Mouse (Mus musculus): ENCODE results near the gene Ptgs2. TPM values are rescaled to one million over a fixed set of nuclear protein-coding genes. Genes with fewer than 3 reads are reported as not detected.

Ptgs2 gene
- total RNA-seq (2021), result 10 to 100 TPM; 15.9 to 17.4 TPM

GRCm38 (mm10) chr1:150099790-150100333 lies at the start of gene Ptgs2:
Ptgs2 (plus strand) TSS chr1:150100031.
- intact Hi-C loops (cut with DNase I), result loop anchor here (2.0 kb wide), 1 partner anchor 233 kb away; no protein-coding TSS in a partner anchor
- DNase-seq (ENCODE audit: low spot score in 2 of 2), result peak; percentile 52 to 70

DNA sequence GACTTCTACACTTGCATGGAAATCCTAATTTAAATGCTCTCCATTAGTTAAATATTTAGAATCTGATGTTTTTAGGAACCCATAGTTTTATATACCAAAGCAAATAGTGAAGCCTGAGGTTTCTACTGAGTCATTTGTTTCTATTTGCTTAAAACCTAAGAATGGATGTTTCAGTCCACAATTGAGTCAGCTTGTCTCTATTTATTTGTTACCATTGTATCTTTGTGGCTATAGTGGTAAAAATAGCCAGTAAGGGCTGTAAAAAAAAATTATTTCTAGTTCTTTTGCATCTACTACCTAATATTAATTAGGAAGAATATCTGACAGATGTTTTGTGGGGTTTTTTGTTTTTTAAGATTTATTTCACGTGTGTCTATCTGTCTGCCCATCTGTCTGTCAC lies 49.6 kb upstream of the Ptgs2 start:
- intact Hi-C loops (cut with DNase I), result no loop called here
- DNase-seq (ENCODE audit: low spot score in 2 of 2), result no peak

DNA sequence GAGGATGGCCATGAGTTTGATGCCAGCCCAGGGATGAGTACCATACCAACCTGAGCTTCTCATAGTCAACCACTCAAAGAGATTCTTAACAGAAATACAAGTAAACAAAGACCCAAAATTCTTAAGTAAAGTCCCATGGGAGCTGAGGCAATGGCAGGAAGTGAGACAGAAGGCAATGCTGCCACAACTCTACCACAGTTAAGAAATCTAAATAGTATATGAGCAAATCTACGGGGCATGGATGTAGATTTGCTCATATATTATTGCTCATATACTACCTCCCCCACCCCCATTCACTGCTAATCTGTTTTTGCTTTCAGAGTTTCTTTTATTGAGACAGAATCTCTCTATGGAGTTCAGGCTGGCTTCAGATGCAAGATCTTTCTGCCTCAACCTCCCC lies 34.1 kb upstream of the Ptgs2 start:
- no peak for DNase-seq (ENCODE audit: low spot score in 2 of 2)
- intact Hi-C loops (cut with DNase I), result no loop called here

- DNase-seq (ENCODE audit: low spot score in 2 of 2), result no peak
- intact Hi-C loops (cut with DNase I), result no loop called here
These were observed 27.0 kb upstream of the Ptgs2 start for GRCm38 (mm10) chr1:150072880-150073279.

DNA sequence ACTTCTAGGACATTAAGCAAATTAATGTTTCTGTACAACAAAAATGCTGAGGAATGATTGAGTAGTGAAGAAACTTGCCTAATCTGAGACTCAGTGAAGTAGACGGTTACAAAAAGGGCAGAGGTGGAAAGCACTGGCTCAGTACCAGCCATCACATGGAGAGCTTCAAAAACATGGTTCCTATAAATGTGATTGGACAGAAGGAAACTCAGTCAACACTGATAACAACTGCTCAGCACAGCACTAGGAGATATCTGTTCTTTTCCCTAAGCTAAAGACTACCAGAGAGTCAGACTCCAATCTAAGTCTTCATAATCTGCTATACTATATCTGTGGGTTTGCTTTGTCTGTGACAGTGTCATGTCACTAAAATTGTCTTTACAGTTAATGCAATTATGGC lies 25.2 kb upstream of the Ptgs2 start:
- intact Hi-C loops (cut with DNase I), result no loop called here
- DNase-seq (ENCODE audit: low spot score in 2 of 2), result no peak

DNA sequence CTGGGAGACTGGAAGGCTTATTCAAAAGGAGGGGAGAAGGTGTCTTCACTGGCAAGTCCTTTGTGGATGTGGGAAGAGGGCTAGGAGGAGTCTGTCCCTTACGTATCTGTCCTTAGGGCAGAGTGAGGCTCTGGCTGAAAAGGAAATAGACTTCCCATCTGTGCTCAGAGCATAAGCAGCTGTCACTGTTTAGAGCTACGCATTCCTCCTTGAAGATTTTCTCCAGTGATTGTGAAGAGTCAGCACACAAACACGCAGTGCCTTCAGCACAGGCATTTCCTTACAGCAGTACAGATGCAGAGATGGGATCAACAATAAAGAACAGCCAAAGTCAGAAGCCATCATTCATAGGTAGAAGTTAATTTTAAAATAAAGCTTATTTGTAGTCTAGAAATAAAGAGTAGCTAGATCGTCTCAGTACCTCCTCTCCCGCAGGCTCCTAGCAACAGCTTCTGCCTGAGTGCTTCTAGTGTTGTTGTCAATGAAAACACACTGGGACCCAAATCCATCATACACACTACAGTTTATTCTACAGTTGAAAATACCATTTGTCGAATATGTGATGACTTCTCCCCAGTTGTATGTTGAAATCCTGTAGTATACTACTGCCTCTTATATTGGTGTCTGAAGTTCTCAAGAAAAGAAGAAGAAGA lies 10.7 kb upstream of the Ptgs2 start:
- peak; percentile 31 to 50 for DNase-seq (ENCODE audit: low spot score in 2 of 2)
- intact Hi-C loops (cut with DNase I), result no loop called here

DNA sequence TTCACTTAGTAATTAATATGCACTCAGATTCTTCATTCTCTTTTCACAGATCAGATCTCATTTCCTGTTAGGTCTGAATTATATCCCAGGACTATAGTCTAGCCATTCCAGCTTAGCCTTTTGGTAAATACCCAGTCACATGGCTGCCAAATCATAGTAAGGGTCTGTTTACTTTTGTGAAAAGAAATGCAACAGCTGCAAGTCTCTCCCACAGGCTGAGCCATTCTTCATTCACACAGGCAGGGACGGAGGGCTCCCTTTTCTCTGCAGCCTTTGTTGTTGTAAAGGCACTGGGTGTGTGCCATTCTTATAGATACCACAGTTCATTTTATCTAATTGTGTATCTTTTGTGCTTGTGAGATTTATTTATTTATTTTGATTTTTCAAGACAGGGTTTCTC lies 9.6 kb upstream of the Ptgs2 start:
- intact Hi-C loops (cut with DNase I), result no loop called here
- no peak for DNase-seq (ENCODE audit: low spot score in 2 of 2)

- DNase-seq (ENCODE audit: low spot score in 2 of 2), result no peak
- intact Hi-C loops (cut with DNase I), result loop anchor here (2.0 kb wide), 1 partner anchor 160 kb away; no protein-coding TSS in a partner anchor
These were observed 2.8 kb upstream of the Ptgs2 start for GRCm38 (mm10) chr1:150097036-150097435.

DNA sequence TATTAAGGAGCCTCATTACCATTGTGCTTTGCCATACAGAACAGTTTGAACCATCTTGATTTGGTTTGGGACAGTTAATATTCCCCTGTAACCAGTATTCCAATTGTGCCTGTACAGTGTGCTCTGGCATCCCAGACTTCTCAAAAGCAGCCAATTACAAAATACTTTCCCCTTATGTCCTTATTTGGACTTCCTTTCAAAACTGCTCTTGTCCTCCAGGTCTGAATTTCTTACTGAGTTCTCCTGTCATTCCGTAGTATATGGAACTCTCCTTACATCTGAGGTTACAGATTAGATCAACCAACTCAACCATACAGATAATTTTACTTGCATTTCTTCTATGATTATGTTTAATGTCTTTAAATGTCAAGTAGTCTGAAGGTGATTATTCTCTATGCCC lies 2.1 kb upstream of the Ptgs2 start:
- no peak for DNase-seq (ENCODE audit: low spot score in 2 of 2)
- intact Hi-C loops (cut with DNase I), result loop anchor here (2.0 kb wide), 2 partner anchors 159 to 231 kb away; no protein-coding TSS in a partner anchor

DNA sequence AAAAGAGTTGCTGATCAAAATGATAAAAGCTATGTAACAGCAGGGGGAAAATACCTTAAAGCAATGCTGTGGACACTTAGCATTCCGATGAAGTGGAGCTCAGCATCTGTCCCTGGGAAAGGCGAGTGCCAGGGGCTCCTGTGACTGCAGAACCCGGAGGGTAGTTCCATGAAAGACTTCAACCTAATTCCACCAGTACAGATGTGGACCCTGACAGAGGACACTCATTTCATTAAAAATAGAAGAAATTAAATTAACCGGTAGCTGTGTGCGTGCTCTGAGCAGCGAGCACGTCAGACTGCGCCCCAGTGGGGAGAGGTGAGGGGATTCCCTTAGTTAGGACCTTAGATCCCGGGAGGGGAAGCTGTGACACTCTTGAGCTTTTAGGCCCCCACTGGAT lies 457 bp upstream of the Ptgs2 start:
- intact Hi-C loops (cut with DNase I), result loop anchor here (2.0 kb wide), 1 partner anchor 233 kb away; no protein-coding TSS in a partner anchor
- DNase-seq (ENCODE audit: low spot score in 2 of 2), result no peak

- intact Hi-C loops (cut with DNase I), result no loop called here
- peak in 1 of 2 experiments; percentile 45 for DNase-seq (ENCODE audit: low spot score in 2 of 2)
These were observed 4.4 kb downstream of the Ptgs2 start for GRCm38 (mm10) chr1:150104228-150104720.

DNA sequence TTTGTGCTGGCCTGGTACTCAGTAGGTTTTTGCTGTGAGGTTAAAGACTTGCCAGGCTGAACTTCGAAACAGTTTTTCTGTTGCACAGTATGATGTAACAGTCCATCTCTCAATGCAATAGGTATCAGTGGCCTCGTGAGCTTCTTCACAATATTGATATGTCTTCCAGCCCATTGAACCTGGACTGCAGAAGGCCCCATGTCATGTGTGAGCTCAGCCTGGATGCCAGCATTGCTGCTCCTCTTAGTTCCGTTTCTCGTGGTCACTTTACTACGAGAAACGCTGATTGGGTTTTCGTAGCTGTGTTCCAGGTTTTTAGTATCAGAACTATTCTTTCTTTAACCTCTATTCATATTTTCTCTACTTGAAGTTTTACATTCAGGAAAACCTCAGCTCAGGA lies 6.9 kb downstream of the Ptgs2 start:
- DNase-seq (ENCODE audit: low spot score in 2 of 2), result no peak
- intact Hi-C loops (cut with DNase I), result no loop called here

DNA sequence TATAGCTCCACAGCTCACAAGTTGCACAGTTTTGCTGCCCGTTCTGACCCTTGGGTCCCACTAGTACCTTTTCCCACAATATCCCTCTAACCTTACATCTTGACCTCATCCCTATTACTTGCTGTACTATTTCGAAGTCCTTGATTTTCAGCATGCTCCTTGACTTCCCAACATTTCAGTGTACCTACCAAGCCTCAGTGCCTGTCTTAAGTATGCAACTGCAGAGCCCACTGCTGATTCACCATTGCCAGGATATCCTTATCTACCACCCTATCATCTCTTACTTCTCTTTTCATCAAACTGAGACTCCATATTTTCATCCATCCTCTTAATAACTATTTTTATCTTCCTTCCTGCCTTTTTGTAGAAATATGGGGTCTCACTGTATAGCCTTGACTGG lies 9.8 kb downstream of the Ptgs2 start:
- DNase-seq (ENCODE audit: low spot score in 2 of 2), result no peak
- intact Hi-C loops (cut with DNase I), result no loop called here

DNA sequence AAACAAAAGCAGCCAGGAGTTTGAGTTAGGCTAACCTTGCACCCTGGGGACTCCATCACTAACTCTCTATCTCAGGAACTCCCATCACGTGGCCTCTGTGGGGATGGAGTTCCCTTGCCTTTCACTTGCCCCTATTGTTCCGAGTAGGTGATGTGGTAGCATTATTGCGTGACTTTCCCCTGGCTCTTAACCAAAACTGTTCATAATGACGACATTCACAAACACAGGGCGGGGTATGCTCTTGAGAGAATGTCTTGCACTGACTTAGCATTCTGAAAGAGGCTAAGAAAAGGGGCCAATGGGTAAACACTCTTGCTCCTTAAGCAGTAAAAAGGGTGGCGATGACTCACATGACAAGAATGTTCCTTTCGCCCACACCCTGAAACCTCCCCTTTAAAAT lies 15.5 kb downstream of the Ptgs2 start:
- DNase-seq (ENCODE audit: low spot score in 2 of 2), result peak in 1 of 2 experiments; percentile 29
- intact Hi-C loops (cut with DNase I), result no loop called here

GRCm38 (mm10) chr1:150118352-150118751 lies 18.5 kb downstream of the Ptgs2 start:
- intact Hi-C loops (cut with DNase I), result loop anchor here (1.0 kb wide), 1 partner anchor 251 kb away; no protein-coding TSS in a partner anchor
- peak in 1 of 2 experiments; percentile 57 for DNase-seq (ENCODE audit: low spot score in 2 of 2)

GRCm38 (mm10) chr1:150125568-150125967 lies 25.7 kb downstream of the Ptgs2 start:
- DNase-seq (ENCODE audit: low spot score in 2 of 2), result no peak
- intact Hi-C loops (cut with DNase I), result no loop called here

- DNase-seq (ENCODE audit: low spot score in 2 of 2), result no peak
- intact Hi-C loops (cut with DNase I), result no loop called here
These were observed 30.2 kb downstream of the Ptgs2 start for GRCm38 (mm10) chr1:150130070-150130469.

GRCm38 (mm10) chr1:150130586-150131275 lies 30.9 kb downstream of the Ptgs2 start:
- intact Hi-C loops (cut with DNase I), result no loop called here
- no peak for DNase-seq (ENCODE audit: low spot score in 2 of 2)

GRCm38 (mm10) chr1:150135350-150135749 lies 35.5 kb downstream of the Ptgs2 start:
- DNase-seq (ENCODE audit: low spot score in 2 of 2), result no peak
- intact Hi-C loops (cut with DNase I), result no loop called here

DNA sequence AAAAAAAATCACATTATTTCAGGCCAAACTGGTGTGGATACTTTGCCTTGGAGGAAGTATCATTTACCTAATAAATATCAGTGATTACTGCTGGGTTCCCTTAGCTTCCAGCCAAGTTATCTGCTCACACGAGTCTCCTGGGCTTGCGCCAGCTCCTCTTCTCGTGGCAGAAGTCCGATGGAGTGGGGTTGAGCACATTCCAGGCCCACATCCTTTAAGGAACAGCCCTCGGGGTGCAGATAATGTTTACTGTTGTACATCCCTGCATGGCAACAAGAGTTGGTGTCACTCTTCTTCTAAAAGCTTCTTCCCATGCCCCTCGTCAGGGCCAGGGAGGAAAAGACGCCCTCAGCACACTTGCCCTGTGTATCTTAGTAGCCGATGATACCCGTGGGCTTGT lies 39.9 kb downstream of the Ptgs2 start:
- intact Hi-C loops (cut with DNase I), result no loop called here
- no peak for DNase-seq (ENCODE audit: low spot score in 2 of 2)

DNA sequence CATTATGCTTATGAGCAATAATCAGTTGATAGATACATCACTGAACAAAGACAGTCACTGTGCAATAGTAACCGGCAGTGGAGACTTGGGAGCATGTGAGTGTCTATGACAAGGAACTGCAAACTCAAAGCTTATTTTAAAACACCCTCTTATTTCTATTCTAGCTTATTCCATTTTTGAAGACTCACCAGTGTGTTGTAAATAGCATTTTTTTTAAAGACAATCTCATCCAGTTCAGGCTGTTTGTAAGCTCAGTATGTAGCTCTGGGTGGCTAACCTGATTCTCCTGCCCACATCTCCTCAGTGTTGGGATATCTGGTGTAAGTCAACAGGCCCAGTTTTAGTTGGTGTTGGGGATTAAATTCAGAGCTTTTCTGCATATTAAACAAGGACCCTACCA lies 42.1 kb downstream of the Ptgs2 start:
- peak in 1 of 2 experiments; percentile 60 for DNase-seq (ENCODE audit: low spot score in 2 of 2)
- intact Hi-C loops (cut with DNase I), result no loop called here
